Mouse (Mus musculus): ENCODE results near the gene Sik2.

DNA sequence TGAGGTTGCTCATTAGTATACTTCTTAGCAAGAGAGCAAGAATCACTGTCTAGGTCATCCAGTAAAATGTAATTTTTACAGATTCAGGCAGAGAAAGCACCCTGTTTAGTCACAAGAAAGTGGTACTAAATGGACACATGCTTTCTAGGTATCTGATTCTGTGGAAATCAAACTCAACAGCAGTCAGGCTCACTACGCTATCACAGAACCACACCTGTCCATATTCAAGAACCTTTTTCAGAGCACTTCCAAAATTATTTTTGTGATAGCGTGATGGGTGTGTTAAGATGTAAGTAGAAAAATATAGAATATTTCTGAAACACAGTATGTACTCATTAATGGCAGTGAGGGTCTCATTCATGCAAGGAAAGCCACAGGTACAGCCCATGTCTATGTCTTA, 89.3 kb downstream of the Sik2 start:
- TF ChIP-seq CTCF (IDR thresholded peaks at IDR 0.05; ENCODE audit: control insufficient read depth, insufficient read depth, insufficient read length) (no peak), MAX (IDR thresholded peaks at IDR 0.05) (no peak)

Data from C2C12 (cell line).